Mouse (Mus musculus) lung, postnatal 0 days (tissue): Measurements from ENCODE around the gene Ugt1a6b. TPM values are rescaled to one million over a fixed set of nuclear protein-coding genes. Genes with fewer than 3 reads are reported as not detected.

Source experiments
- ATAC-seq: fragments of 200-750 bp; cut with Nextera tagmentation; 2 replicates; pipeline ENCODE4 v1.8.0; 2017; ENCODE audit warnings: moderate library complexity
- DNase-seq: peaks from one replicate; pipeline ENCODE4 v3.0.0-alpha.2; 2016; ENCODE audit warnings: low spot score
- H3K27ac ChIP-seq: fragments of 300-500 bp; sonication (generic); 2 replicates; pipeline ENCODE4 v1.5.1; 2014; ENCODE audit warnings: antibody characterized with exemption, mild to moderate bottlenecking, low read length, mixed read lengths
- H3K27me3 ChIP-seq: fragments of 300-500 bp; sonication (generic); replicated peaks from 2 replicates; pipeline ENCODE4 v1.6.1; 2014; ENCODE audit warnings: low read length, mixed read lengths; ENCODE audit not compliant: insufficient read depth
- H3K36me3 ChIP-seq: fragments of 300-500 bp; sonication (generic); 2 replicates; pipeline ENCODE4 v1.6.1; 2014; ENCODE audit warnings: low read length, mixed read lengths; ENCODE audit not compliant: insufficient read depth
- H3K4me1 ChIP-seq: fragments of 300-500 bp; sonication (generic); 2 replicates; pipeline ENCODE4 v1.6.1; 2014; ENCODE audit warnings: antibody characterized with exemption, low read depth, low read length, mixed read lengths; ENCODE audit not compliant: insufficient read depth
- H3K4me2 ChIP-seq: fragments of 300-500 bp; sonication (generic); replicated peaks from 2 replicates; pipeline ENCODE4 v1.6.1; 2014; ENCODE audit warnings: low read depth, mild to moderate bottlenecking, low read length, moderate library complexity, mixed read lengths
- H3K4me3 ChIP-seq: fragments of 300-500 bp; sonication (generic); 2 replicates; pipeline ENCODE4 v1.5.1; 2014; ENCODE audit warnings: low read depth, low read length
- H3K9ac ChIP-seq: fragments of 300-500 bp; sonication (generic); replicated peaks from 2 replicates; pipeline ENCODE4 v1.6.1; 2014; ENCODE audit warnings: low read depth, mild to moderate bottlenecking
- H3K9me3 ChIP-seq: fragments of 300-500 bp; sonication (generic); 2 replicates; pipeline ENCODE4 v1.6.1; 2016; ENCODE audit warnings: low read length, mixed read lengths
- CTCF ChIP-seq: IDR thresholded peaks from 2 replicates; pipeline ENCODE4 v1.5.1; 2016; ENCODE audit warnings: antibody characterized with exemption, mild to moderate bottlenecking
- EP300 ChIP-seq: IDR thresholded peaks from 2 replicates; pipeline ENCODE4 v1.6.1; 2016; ENCODE audit warnings: antibody characterized with exemption, mild to moderate bottlenecking, control low read depth
- WGBS: fragments of 180-500 bp; shearing (Covaris S2); extraction: QIAGEN DNeasy Blood & Tissue Kit; methylation state at CpG from one replicate; pipeline ENCODE4 v1.1.7; 2014; 5-methylcytosine and 5-hydroxymethylcytosine counted together
- polyA plus RNA-seq: library from polyadenylated mRNA; unstranded; fragments of >200 nt; fragmentation: Nextera tagmentation; extraction: Ambion mirVana; gene quantifications from 2 replicates; pipeline ENCODE4 v1.2.1, GENCODE M21; 2015

Gene Ugt1a6b
- polyA plus RNA-seq, 1 experiment from 2014 or later = 2.4 TPM

GRCm38 (mm10) chr1:88248658-88249057 is 145.6 kb downstream of the Ugt1a6b start:
- WGBS = 64% methylated on average over 4 of the region's 4 CpGs
- H3K27me3 ChIP-seq = no peaks in the 10 kb centered on the region
- ATAC-seq (no peak), DNase-seq (no peak)
- no peaks in the 10 kb centered on the region for H3K4me1 ChIP-seq
- TF ChIP-seq EP300 (no peak), CTCF (no peak)
- H3K4me3 ChIP-seq = no peak overlapping the region
- H3K27ac ChIP-seq = no peak overlapping the region
- H3K4me2 ChIP-seq = no peak overlapping the region
- no peak overlapping the region for H3K9ac ChIP-seq
- peaks cover 64% of the 10 kb centered on the region for H3K9me3 ChIP-seq
- H3K36me3 ChIP-seq = no peaks in the 10 kb centered on the region

GRCm38 (mm10) chr1:88249596-88249995 is 146.5 kb downstream of the Ugt1a6b start:
- WGBS = 75% methylated on average over 7 of the region's 7 CpGs
- TF ChIP-seq EP300 (no peak), CTCF (no peak)
- no peak overlapping the region for H3K4me3 ChIP-seq
- peaks cover 66% of the 10 kb centered on the region for H3K9me3 ChIP-seq
- H3K27me3 ChIP-seq = no peaks in the 10 kb centered on the region
- H3K36me3 ChIP-seq = no peaks in the 10 kb centered on the region
- no peak overlapping the region for H3K4me2 ChIP-seq
- H3K4me1 ChIP-seq = no peaks in the 10 kb centered on the region
- no peak overlapping the region for H3K9ac ChIP-seq
- DNase-seq = no peak
- no peak for ATAC-seq
- no peak overlapping the region for H3K27ac ChIP-seq

GRCm38 (mm10) chr1:88250023-88250422 is 147.0 kb downstream of the Ugt1a6b start:
- Histone ChIP-seq H3K9ac (no peak overlapping the region), H3K27me3 (no peaks in the 10 kb centered on the region), H3K36me3 (no peaks in the 10 kb centered on the region), H3K4me2 (no peak overlapping the region), H3K27ac (no peak overlapping the region), H3K9me3 (peaks cover 64% of the 10 kb centered on the region), H3K4me1 (no peaks in the 10 kb centered on the region), H3K4me3 (no peak overlapping the region)
- DNase-seq (no peak), ATAC-seq (no peak)
- no peak for TF ChIP-seq CTCF
- TF ChIP-seq EP300 = no peak
- WGBS = 76% methylated on average over 5 of the region's 5 CpGs

GRCm38 (mm10) chr1:88253106-88253505 is 150.1 kb downstream of the Ugt1a6b start:
- 69% methylated on average over 8 of the region's 8 CpGs for WGBS
- H3K27me3 ChIP-seq = no peaks in the 10 kb centered on the region
- no peaks in the 10 kb centered on the region for H3K36me3 ChIP-seq
- no peak for ATAC-seq
- no peak overlapping the region for H3K27ac ChIP-seq
- no peak overlapping the region for H3K4me2 ChIP-seq
- H3K4me3 ChIP-seq = no peak overlapping the region
- TF ChIP-seq CTCF (no peak), EP300 (no peak)
- DNase-seq = no peak
- H3K9me3 ChIP-seq = peaks cover 46% of the 10 kb centered on the region
- H3K4me1 ChIP-seq = no peaks in the 10 kb centered on the region
- no peak overlapping the region for H3K9ac ChIP-seq

- Histone ChIP-seq H3K27me3 (no peaks in the 10 kb centered on the region), H3K36me3 (no peaks in the 10 kb centered on the region), H3K9me3 (peaks cover 42% of the 10 kb centered on the region), H3K9ac (no peak overlapping the region), H3K4me1 (no peaks in the 10 kb centered on the region), H3K4me2 (no peak overlapping the region), H3K4me3 (no peak overlapping the region), H3K27ac (no peak overlapping the region)
- no peak for TF ChIP-seq CTCF
- ATAC-seq = no peak
- 66% methylated on average over 6 of the region's 6 CpGs for WGBS
- no peak for DNase-seq
Observed at GRCm38 (mm10) chr1:88253540-88253939, 150.5 kb downstream of the Ugt1a6b start.

GRCm38 (mm10) chr1:88254793-88255465 is 151.9 kb downstream of the Ugt1a6b start:
- DNase-seq = no peak
- no peak overlapping the region for H3K9ac ChIP-seq
- 0 out of 2 replicates have a peak, but pooled peaks cover 7% of the 10 kb centered on the region for H3K4me1 ChIP-seq
- no peak overlapping the region for H3K4me2 ChIP-seq
- no peaks in the 10 kb centered on the region for H3K27me3 ChIP-seq
- H3K9me3 ChIP-seq = peaks cover 29% of the 10 kb centered on the region
- TF ChIP-seq CTCF (no peak), EP300 (no peak)
- H3K4me3 ChIP-seq = no peak overlapping the region
- no peak for ATAC-seq
- H3K27ac ChIP-seq = no peak overlapping the region
- peaks cover under 1% of the 10 kb centered on the region; the same call in 1 of the 2 replicates for H3K36me3 ChIP-seq
- 84% methylated on average over 12 of the region's 12 CpGs for WGBS
